Mouse (Mus musculus) R1 (cell line): ENCODE measurements around the gene Pitpnm1.

Experiments
- DNase-seq: peaks from one replicate; pipeline ENCODE4 v3.0.0-alpha.2; 2018; ENCODE audit warnings: low read depth, low spot score

Gene Pitpnm1

DNA sequence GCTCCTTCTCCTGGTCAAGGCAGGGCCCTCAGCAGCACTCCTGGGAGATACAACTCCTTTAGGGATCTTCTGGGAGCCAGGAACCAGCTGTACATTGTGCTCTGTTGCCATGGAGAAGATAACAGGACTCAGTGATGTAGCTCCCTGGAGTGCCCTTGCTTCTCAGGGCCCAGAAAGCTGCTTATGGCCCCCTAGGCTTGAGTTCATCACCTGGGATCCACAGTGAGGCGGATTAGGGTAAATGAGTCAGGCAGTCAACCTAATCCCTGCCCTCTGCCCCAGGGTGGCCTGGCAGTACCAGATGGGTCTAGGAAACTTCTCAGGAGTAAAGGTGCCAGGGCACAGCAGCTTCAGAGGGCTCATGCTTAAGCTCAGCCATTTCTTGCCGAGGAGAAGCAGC is 39.6 kb downstream of the Pitpnm1 start, which contains the start of gene Gpr152:
Gene Gpr152 (plus strand): TSS at position 342 of the 400 bp plus-strand sequence.
- DNase-seq, result peak; percentile 19

DNA sequence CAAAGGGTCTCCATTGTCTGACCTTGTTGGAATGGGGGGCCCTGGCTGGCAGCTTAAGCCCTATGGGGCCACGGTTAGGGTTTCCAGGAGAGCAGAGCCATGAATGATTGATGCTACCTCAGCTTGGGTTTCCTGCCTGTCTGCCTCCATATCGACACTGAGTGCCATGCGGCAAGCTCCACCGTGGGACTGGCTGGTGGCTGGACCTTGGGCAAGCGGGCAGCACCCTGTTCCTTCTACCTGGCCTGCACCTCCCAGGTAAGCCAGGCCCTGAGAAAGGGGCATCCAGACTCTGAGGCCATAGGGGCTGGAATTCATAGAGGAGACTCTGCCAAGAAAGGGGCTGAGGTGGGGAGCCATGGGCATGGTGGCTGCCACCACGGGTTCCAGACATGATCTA is 40.3 kb downstream of the Pitpnm1 start:
- no peak for DNase-seq

DNA sequence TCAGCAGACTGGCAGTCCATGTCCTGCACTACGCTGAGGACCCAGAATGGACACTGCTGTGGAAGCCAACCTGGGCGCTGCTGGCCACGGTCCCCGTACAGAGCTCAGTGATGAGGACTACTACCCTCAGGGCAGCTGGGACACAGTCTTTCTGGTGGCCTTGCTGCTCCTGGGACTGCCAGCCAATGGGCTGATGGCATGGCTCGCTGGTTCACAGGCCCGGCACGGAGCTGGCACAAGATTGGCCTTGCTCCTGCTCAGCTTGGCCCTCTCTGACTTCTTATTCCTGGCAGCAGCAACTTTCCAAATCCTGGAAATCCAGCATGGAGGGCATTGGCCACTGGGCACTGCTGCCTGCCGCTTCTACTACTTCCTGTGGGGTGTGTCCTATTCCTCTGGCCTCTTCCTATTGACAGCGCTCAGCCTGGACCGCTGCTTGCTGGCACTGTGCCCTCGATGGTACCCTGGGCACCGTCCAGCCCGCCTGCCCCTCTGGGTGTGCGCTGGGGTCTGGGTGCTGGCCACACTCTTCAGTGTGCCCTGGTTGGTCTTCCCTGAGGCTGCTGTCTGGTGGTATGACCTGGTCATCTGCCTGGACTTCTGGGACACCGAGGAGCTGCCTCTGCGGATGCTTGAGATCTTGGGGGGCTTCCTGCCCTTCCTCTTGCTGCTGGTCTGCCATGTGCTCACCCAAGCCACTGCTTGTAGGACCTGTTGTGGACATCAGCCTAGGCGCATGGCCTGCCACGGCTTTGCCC is 42.8 kb downstream of the Pitpnm1 start:
- DNase-seq, result no peak

DNA sequence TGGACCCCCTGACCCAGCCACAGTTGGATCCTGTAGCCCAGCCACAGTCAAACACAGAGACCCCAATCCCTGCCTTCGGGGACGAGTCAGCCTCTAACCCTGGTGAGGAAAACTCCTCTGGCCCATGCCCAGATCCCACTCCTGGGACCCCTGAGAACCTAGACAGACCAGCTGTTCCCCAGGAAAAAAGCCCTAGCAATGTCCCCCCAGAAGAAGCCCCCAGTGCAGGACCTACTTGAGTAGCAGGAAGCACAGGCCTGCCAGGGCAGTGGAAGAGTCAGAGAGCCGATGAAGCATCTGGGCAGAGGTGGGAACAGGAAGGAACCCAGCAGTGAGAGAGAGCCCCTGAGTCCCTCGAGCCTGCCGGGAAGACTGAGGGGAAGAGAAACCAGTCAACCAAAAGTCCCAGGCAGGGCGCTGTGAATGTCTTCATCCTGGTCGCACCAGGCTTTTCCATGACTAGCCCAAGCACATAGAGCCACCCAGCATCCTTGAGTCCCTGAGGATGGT is 44.0 kb downstream of the Pitpnm1 start, which contains the start of gene Cabp4:
Gene Cabp4 (minus strand): TSS at position 275 of the 510 bp plus-strand sequence.
- DNase-seq, result no peak

DNA sequence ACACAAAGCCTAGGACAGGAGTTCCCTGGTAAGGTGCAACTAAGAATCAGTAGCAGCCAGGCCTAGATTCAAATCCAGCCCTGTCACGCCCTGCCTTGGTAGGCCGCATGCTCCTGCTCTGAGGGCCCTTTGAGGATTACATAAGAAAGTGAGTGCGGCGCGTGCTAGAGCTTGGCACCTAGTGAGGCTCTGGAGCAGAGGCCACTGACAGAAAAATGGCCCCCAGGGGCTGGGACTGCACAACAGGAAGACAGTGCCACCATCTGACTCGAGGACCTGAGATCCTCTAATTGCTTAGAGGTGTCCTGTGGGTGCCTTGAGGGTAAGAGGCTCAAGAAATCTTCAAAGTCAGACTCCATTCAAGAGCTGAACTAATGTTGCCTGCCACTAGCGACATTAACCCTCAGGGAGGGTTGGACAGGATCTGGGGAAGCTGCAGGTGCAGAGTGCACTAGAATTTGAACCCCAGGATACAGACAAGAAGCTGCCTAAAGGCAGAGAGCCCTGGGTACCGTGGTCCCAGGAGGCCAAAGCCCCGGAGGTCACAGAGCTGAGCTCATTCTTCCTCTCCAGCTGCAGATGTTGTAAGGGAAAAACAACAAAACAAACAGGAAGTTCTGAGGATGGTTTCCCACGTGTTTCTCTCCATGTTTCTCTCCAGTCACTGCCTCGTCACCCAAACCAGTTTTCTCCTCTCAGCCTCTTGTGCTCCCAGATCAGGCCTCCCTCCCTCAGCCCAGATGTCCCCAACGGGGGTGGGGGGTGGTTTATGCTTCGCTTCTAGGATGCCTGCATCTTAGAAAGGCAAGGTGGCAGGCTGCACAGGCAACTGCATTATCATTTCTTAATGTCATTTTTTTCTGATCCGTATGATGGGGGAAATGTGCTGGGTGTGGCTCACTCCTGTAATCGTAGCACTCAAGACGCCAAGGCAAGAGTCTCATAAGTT is 45.0 kb downstream of the Pitpnm1 start:
- DNase-seq, result no peak

DNA sequence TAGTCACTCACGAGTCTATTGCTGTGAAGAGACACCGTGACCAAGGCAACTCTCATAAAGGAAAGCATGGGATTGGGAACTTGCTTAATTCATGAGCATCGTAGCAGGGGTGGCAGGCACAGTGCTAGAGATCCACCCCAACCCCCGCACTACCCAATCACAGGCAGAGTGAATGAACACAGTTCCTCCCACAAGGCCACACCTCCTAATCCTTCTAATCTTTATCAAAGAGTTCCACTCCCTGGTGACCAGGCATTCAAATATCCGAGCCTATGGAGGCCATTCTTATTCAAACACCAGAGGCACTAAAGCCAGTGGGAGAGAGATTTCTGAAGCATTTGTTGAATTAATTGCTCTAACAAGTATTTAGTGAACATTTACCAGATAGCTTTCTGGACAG is 46.1 kb downstream of the Pitpnm1 start:
- peak; percentile 80 for DNase-seq

DNA sequence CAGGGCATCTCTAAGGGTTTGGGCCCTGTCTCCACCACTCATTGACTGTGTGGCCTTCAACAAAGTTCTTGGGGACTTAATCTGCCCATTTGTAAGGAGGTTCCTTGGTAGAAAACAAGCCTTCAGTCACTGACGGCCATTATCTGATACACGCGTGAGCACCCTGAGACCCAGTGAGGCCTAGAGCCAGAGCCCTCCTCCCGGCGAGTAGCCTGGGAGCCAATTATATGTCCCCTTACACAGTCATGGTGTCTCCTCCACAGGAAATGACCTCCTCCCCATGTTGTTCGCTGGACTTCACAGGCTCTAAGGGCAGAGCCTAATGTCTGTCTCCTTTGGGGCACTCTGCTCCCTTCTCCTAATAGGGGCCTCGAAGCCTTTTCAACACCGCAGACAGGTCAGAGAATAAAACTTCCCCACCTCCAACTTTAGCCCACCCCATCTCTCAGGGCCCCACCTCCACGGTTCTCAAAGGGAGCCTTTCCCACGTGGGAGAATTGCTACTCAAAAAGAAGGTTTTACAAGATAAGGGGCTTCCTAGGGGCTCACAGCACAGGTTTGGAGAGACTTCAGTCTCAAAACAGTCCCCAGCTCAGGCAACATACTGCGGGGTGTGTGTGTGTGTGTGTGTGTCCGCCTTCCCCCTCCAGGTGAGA is 46.7 kb downstream of the Pitpnm1 start:
- no peak for DNase-seq

DNA sequence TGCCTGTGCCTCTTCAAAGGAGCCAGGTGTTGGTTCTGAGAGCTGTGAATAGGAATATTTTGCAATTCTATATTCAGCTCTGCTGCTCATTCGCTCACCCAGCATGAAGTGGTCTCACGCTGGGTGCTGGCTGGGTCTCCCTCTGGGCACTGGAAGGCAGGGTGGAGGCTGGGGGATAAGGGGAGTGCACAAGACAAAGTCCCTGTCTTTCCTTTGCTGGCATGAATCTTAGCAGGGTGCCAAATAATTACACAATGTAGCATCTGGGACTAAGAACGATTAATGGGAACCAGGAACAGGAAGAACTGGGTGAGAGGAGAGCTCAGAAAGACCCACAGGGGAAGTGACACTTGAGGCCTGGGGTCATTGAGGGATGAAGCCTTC is 47.2 kb downstream of the Pitpnm1 start:
- DNase-seq, result no peak

DNA sequence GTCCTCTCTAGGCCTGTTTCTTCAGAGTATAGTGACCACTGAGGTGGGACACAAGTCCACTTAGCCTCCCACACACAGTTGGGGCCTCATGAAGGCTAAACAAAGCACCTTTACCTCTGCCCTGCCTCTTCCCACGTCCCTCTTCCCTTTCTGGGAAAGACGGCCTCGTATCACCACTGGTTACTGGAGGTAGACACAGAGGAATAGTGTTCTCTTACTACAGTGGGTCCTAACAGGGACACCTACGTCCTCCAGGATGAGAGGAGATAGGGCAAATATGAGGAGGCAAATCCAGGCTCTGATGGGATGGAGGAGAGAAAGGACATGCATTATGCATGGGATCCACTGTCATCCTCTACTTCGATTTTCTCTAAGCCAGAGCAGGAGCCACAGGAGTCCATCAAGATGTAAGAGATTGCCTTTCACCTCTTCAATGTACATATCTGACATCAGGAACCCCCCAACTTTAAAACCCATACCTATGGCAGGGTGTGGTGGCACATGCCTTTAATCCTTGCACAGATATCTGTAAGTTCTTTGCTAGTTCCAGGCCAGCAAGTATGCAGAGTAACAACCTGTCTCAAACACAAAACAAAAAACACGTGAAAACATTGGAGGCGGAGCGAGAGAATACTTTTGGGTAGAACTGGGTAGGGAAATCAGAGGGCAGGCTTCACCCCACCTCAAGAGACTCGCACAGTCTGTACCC is 48.1 kb downstream of the Pitpnm1 start:
- DNase-seq, result no peak

DNA sequence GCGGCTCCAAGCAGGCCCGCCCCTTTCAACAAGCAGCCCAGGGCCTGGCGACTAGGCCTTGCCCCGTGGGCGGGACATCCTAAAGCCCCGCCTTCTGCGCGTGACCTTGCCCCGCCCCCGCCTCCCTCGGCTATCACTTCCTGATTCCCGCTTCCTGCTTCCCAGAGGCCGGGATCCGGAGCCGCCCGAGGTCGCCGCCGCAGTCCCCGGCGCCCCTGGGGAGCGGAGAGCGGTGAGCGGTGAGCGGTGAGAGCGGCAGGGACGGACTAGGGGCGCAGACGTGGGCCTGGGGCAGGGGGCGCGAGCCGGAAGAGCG is 48.7 kb downstream of the Pitpnm1 start, which contains the start of gene Coro1b:
Gene Coro1b (plus strand): TSS at position 129 of the 316 bp plus-strand sequence.
- DNase-seq, result peak; percentile 93

DNA sequence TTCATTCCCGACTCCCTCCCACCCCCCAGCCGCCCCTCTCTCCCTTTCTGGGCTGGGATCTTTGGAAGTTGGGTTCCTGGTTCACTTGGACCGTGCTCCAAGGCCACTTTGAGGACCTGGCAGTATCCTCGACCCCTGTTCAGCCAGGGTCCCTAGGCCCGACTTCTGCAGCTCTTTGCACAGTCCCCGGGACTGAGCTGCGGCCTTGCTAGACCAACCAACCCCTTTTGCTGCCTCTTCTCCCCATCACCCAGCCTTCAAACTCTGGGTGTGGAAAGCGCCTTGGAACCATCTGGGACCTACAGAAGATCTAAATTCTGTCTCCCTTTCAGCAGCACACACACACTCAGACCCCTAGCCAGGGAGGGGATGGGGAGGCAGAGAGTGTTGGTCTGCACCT is 49.0 kb downstream of the Pitpnm1 start:
- no peak for DNase-seq

DNA sequence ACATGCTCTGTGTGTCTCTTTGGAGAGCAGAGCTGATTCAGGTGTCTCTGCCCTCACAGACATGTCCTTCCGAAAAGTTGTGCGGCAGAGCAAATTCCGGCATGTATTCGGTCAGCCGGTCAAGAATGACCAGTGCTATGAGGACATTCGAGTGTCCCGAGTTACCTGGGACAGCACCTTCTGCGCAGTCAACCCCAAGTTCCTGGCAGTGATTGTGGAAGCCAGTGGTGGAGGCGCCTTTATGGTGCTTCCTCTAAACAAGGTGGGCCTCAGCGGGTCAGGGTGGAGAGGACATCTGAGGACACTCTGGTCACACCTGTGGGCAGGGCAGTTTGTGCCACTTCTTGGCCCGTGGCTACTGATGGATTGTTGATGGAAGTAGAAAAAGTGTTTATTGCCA is 49.5 kb downstream of the Pitpnm1 start:
- DNase-seq, result no peak

DNA sequence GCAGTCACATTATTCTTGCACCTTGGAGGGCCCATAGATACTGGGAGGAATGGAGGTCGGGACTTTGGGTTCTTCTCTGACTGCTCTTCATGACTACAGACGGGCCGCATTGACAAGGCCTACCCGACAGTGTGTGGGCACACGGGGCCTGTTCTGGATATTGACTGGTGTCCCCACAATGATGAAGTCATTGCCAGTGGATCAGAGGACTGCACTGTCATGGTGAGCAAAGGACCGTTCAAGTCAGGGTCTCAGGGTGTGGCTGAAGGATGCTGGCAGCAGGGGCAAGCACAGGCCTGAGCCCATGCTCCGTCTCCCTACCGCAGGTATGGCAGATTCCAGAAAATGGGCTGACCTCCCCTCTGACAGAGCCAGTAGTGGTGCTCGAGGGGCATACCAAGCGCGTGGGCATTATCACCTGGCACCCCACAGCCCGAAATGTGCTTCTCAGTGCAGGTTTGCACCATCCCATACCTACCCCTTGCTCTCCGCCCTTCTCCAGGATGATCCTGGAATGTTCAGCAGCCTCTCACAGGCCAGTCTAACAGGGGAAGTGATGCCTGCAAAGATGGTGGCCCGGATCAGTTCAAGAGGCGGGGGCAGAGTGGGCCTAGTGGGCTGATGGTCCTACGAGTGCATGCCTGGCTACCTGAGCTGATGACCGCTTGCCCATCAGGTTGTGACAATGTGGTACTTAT is 50.1 kb downstream of the Pitpnm1 start:
- no peak for DNase-seq

DNA sequence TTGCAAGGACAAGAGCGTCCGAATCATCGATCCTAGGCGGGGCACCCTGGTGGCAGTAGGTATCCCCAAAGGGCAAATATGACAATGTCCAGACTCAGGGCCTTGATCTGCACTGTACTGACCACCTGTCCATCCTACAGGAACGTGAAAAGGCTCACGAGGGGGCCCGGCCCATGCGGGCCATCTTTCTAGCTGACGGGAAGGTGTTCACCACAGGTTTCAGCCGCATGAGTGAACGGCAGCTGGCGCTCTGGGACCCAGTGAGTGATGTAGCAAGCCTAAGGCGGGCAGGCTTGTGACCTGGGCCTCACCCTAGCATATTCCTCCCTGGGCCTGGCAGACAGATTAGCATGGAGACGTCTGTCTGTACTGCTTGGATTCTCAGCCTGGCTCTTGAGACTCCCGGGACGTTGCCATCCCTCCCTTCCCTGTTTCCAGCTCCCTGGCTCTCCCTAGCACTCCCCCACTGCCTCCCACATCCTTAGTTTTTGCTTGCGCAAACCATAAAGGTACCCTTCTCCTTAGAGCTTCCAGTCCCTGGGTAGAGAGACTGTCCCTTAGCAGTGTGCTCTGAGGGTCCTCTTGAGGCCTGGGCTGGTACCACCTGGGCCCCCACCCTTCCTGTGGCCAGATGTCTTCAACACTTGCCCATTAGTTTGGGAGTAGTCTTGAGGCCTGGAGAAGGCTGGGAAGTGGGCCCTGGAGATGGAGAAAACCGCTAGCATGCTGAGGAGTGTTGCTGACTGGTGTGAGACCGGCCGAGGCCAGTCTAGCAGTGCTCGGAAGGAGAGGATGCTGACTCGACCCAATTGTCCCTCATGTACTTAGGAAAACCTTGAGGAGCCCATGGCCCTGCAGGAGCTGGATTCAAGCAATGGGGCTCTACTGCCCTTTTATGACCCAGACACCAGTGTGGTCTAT is 51.0 kb downstream of the Pitpnm1 start:
- DNase-seq, result no peak

DNA sequence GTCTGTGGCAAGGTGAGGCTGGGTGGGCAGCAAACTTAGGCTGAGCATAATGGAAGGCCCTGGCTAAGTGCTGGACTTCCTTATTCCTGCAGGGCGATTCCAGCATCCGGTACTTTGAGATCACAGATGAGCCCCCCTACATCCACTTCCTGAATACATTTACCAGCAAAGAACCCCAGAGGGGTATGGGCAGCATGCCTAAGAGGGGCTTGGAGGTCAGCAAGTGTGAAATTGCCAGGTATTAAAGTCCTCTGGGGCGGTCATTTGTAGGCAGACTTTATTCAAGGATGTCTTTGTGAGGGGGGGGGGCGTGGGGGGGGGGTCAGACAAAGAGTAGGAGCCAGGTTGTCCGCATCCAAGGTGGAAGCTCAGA is 51.7 kb downstream of the Pitpnm1 start:
- DNase-seq, result no peak

DNA sequence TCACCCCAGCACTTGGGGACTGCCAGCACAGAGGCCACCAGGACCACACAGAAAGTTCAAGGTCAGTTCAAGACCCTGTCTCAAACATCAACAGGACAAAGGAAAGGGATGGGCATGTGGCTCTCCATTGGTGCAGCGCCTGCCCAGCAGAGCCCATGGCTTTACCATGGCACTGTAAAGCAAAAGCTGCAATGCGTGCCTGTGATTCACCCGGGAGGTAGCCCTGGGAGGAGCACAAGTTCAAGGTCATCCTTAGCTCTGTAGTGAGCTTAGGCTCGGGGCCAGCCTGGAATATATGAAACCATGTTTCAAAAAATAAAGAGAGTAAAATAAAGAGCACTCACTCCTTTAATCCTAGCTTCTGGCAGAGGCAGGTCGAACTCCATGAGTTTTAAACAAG is 52.1 kb downstream of the Pitpnm1 start:
- DNase-seq, result peak; percentile 23

DNA sequence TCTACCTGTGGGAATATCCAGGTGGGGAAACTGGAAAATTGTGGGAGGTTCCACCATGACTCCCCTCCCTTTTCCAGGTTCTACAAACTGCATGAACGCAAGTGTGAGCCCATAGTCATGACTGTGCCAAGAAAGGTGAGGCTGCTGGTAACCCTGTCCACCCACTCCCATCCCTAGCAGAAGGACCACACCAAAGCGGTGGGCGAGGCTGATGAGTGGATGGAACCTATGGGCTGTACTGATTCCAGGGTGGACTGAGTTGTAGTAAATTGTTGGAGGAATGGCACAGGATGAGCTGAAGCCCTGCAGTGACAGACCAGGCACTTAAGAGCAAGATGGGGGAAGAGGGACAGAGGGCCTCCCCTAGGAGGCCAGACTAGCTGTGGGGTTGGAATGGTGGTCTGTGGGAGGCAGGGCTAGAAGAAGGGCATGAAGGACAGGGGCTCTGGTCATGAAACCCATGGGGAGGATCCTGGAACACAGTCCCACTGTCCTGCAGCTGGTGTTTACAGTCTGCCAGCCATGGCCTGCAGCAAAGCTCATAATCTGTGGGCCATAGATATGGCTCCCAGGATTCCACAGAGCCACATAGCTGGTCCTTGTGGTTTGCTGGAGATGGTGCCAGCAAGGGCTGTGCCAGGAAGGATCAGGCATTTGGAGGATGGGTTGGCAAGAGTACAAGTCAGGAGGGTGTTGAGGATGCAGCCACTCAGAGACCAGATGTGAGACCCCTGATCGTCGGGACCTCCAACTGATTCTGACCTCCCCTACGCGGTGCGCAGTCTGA is 52.8 kb downstream of the Pitpnm1 start:
- DNase-seq, result no peak

DNA sequence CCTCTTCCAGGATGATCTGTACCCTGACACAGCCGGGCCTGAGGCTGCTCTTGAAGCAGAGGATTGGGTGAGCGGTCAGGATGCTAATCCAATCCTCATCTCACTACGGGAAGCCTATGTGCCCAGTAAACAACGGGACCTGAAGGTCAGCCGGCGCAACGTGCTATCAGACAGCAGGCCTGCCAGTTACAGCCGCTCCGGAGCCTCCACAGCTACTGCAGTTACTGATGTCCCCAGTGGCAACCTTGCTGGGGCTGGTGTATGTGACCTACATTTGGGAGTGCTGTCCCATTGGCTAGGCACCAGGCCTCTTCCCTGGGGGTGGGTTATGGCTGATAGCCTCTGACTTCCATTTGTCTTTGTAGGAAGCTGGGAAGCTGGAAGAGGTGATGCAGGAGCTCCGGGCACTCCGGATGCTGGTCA is 53.4 kb downstream of the Pitpnm1 start, which contains the start of gene Ptprcap:
Gene Ptprcap (plus strand): TSS at position 373 of the 423 bp plus-strand sequence.
- DNase-seq, result no peak
